Mouse (Mus musculus) forebrain, embryonic 11.5 days (tissue): ENCODE results near the gene Gm13696. TPM values are rescaled to one million over a fixed set of nuclear protein-coding genes. Genes with fewer than 3 reads are reported as not detected.

Source experiments
- ATAC-seq: fragments of 200-750 bp; cut with Nextera tagmentation; replicated peaks from 2 replicates; pipeline ENCODE4 v1.8.0; 2017; ENCODE audit warnings: moderate TSS enrichment; ENCODE audit not compliant: low FRiP score
- DNase-seq: peaks from one replicate; pipeline ENCODE4 v3.0.0-alpha.2; 2017; ENCODE audit warnings: low spot score
- H3K27ac ChIP-seq: fragments of 300-500 bp; sonication (generic); 2 replicates; pipeline ENCODE4 v1.5.1; 2014; ENCODE audit warnings: low read depth, low read length
- H3K27me3 ChIP-seq: fragments of 300-500 bp; sonication (generic); 2 replicates; pipeline ENCODE4 v1.6.1; 2014; ENCODE audit warnings: mild to moderate bottlenecking, low read length, mixed read lengths; ENCODE audit not compliant: control insufficient read depth, insufficient read depth
- H3K36me3 ChIP-seq: fragments of 300-500 bp; sonication (generic); 2 replicates; pipeline ENCODE4 v1.6.1; 2014; ENCODE audit warnings: mild to moderate bottlenecking, low read length, moderate library complexity, mixed read lengths; ENCODE audit not compliant: control insufficient read depth, insufficient read depth
- H3K4me1 ChIP-seq: fragments of 300-500 bp; sonication (generic); replicated peaks from 2 replicates; pipeline ENCODE4 v1.6.1; 2014; ENCODE audit warnings: low read length, mixed read lengths; ENCODE audit not compliant: control insufficient read depth, insufficient read depth
- H3K4me2 ChIP-seq: fragments of 300-500 bp; sonication (generic); 2 replicates; pipeline ENCODE4 v1.6.1; 2014; ENCODE audit warnings: low read depth, mild to moderate bottlenecking, low read length, moderate library complexity, mixed read lengths; ENCODE audit not compliant: severe bottlenecking
- H3K4me3 ChIP-seq: fragments of 300-500 bp; sonication (generic); 2 replicates; pipeline ENCODE4 v1.5.1; 2014; ENCODE audit warnings: low read depth, low read length
- H3K9ac ChIP-seq: fragments of 300-500 bp; sonication (generic); 2 replicates; pipeline ENCODE4 v1.6.1; 2014; ENCODE audit warnings: low read length
- H3K9me3 ChIP-seq: fragments of 300-500 bp; sonication (generic); 2 replicates; pipeline ENCODE4 v1.6.1; 2016; ENCODE audit warnings: low read length, mixed read lengths; ENCODE audit not compliant: control insufficient read depth
- WGBS: fragments of 180-500 bp; shearing (Covaris S2); extraction: QIAGEN DNeasy Blood & Tissue Kit; methylation state at CpG from one replicate; pipeline ENCODE4 v1.1.7; 2014; 5-methylcytosine and 5-hydroxymethylcytosine counted together
- polyA plus RNA-seq: library from polyadenylated mRNA; unstranded; fragments of >200 nt; fragmentation: Nextera tagmentation; extraction: Ambion mirVana; gene quantifications from 2 replicates; pipeline ENCODE4 v1.2.1, GENCODE M21; 2014

Gene Gm13696
- polyA plus RNA-seq, 1 experiment from 2014 or later = not detected

GRCm38 (mm10) chr2:84018330-84018729, 45.4 kb downstream of the Gm13696 start:
- WGBS = 82% methylated on average over 3 of the region's 3 CpGs
- ATAC-seq = no peak
- H3K27me3 ChIP-seq = no peaks in the 10 kb centered on the region
- H3K4me2 ChIP-seq = no peak overlapping the region
- no peak for DNase-seq
- H3K9me3 ChIP-seq = no peaks in the 10 kb centered on the region
- H3K36me3 ChIP-seq = no peaks in the 10 kb centered on the region
- no peak overlapping the region for H3K9ac ChIP-seq
- no peak overlapping the region for H3K27ac ChIP-seq
- H3K4me3 ChIP-seq = no peak overlapping the region
- H3K4me1 ChIP-seq = no peaks in the 10 kb centered on the region

GRCm38 (mm10) chr2:84019519-84020305, 46.8 kb downstream of the Gm13696 start:
- 81% methylated on average over 8 of the region's 8 CpGs for WGBS
- Histone ChIP-seq H3K4me1 (no peaks in the 10 kb centered on the region), H3K27ac (no peak overlapping the region), H3K27me3 (no peaks in the 10 kb centered on the region), H3K4me3 (no peak overlapping the region), H3K9me3 (no peaks in the 10 kb centered on the region), H3K9ac (no peak overlapping the region), H3K36me3 (no peaks in the 10 kb centered on the region), H3K4me2 (no peak overlapping the region)
- no peak for ATAC-seq
- no peak for DNase-seq

- Histone ChIP-seq H3K27me3 (no peaks in the 10 kb centered on the region), H3K9me3 (no peaks in the 10 kb centered on the region), H3K9ac (no peak overlapping the region), H3K4me3 (no peak overlapping the region), H3K27ac (no peak overlapping the region), H3K36me3 (no peaks in the 10 kb centered on the region), H3K4me2 (no peak overlapping the region), H3K4me1 (no peaks in the 10 kb centered on the region)
- ATAC-seq (no peak), DNase-seq (no peak)
- WGBS = 87% methylated on average over 2 of the region's 2 CpGs
Measured at GRCm38 (mm10) chr2:84021930-84022329, 49.0 kb downstream of the Gm13696 start.

- H3K9ac ChIP-seq = no peak overlapping the region
- 91% methylated on average over 2 of the region's 2 CpGs for WGBS
- H3K4me2 ChIP-seq = no peak overlapping the region
- no peaks in the 10 kb centered on the region for H3K27me3 ChIP-seq
- H3K4me3 ChIP-seq = no peak overlapping the region
- no peak for DNase-seq
- H3K27ac ChIP-seq = no peak overlapping the region
- H3K9me3 ChIP-seq = no peaks in the 10 kb centered on the region
- no peak for ATAC-seq
- no peaks in the 10 kb centered on the region for H3K4me1 ChIP-seq
- H3K36me3 ChIP-seq = no peaks in the 10 kb centered on the region
Measured at GRCm38 (mm10) chr2:84022905-84023304, 50.0 kb downstream of the Gm13696 start.

GRCm38 (mm10) chr2:84023319-84023718, 50.4 kb downstream of the Gm13696 start:
- ATAC-seq (no peak), DNase-seq (no peak)
- Histone ChIP-seq H3K27ac (no peak overlapping the region), H3K9me3 (no peaks in the 10 kb centered on the region), H3K4me1 (no peaks in the 10 kb centered on the region), H3K36me3 (no peaks in the 10 kb centered on the region), H3K4me2 (no peak overlapping the region), H3K9ac (no peak overlapping the region), H3K27me3 (no peaks in the 10 kb centered on the region), H3K4me3 (no peak overlapping the region)
- WGBS = 91% methylated on average over 2 of the region's 2 CpGs

Other genes starting within 250 kb of the Gm13696 start
- 43.8 and 48.3 TPM in 2 replicates for gene Itgav, start 248.7 kb upstream of the Gm13696 start, polyA plus RNA-seq
- gene Fam171b, start 160.5 kb upstream of the Gm13696 start, polyA plus RNA-seq = 56.6 and 58.9 TPM in 2 replicates
- not detected in 2 replicates for gene Zswim2, start 31.9 kb upstream of the Gm13696 start, polyA plus RNA-seq
- not detected in 2 replicates for gene Gm13698, start 17.4 kb upstream of the Gm13696 start, polyA plus RNA-seq
- gene Gm13693, start 11.6 kb upstream of the Gm13696 start, polyA plus RNA-seq = not detected in 2 replicates
- not detected in 2 replicates for gene Gm13695, start 5.8 kb upstream of the Gm13696 start, polyA plus RNA-seq
- not detected in 2 replicates for gene Gm13694, start 5.8 kb downstream of the Gm13696 start, polyA plus RNA-seq
- gene Gm13697, start 11.6 kb downstream of the Gm13696 start, polyA plus RNA-seq = not detected in 2 replicates
- gene Gm13691, start 17.4 kb downstream of the Gm13696 start, polyA plus RNA-seq = not detected in 2 replicates